Mouse (Mus musculus) liver, embryonic 14.5 days (tissue): ENCODE data around the gene Rad51c. TPM values are rescaled to one million over a fixed set of nuclear protein-coding genes. Genes with fewer than 3 reads are reported as not detected.
A peak's percentile ranks its signal among the peaks of the same experiment; 100 is the strongest.
"Not testable (repeated sequence)": the region's sequence is repeated elsewhere in the genome, so short reads cannot be mapped to it uniquely, and the experiment has no call there.

Source experiments
- ATAC-seq: fragments of 200-750 bp; cut with Nextera tagmentation; 2 replicates; pipeline ENCODE4 v1.8.0; 2017; ENCODE audit warnings: moderate number of reproducible peaks, mild to moderate bottlenecking, moderate library complexity; ENCODE audit not compliant: insufficient read depth
- DNase-seq, 3 experiments: peaks; one replicate each; pipeline ENCODE4 v3.0.0-alpha.2; 2012 to 2013; ENCODE audit warnings: low read depth in 3 of 3, low spot score in 3 of 3
- H3K27ac ChIP-seq: fragments of 300-500 bp; sonication (generic); 2 replicates; pipeline ENCODE4 v1.5.1; 2014; ENCODE audit warnings: moderate library complexity, mild to moderate bottlenecking, control low read depth, inconsistent platforms
- H3K27me3 ChIP-seq: fragments of 300-500 bp; sonication (generic); 2 replicates; pipeline ENCODE4 v1.6.1; 2014; ENCODE audit warnings: mild to moderate bottlenecking, low read length, moderate library complexity; ENCODE audit not compliant: control insufficient read depth, insufficient read depth
- H3K36me3 ChIP-seq: fragments of 300-500 bp; sonication (generic); replicated peaks from 2 replicates; pipeline ENCODE4 v1.6.1; 2014; ENCODE audit warnings: low read depth; ENCODE audit not compliant: control insufficient read depth, insufficient read depth
- H3K4me1 ChIP-seq, 2 experiments: fragments of 200-500 bp in 1 of 2; fragments of 300-500 bp in 1 of 2; sonication (generic) in 1 of 2; replicated peaks; 2 replicates each; pipeline ENCODE4 v1.6.1; 2012 to 2014; ENCODE audit warnings: antibody characterized with exemption in 1 of 2, inconsistent platforms in 1 of 2, low read length in 1 of 2; ENCODE audit not compliant: control insufficient read depth in 2 of 2, insufficient read depth in 2 of 2
- H3K4me2 ChIP-seq: fragments of 300-500 bp; sonication (generic); 2 replicates; pipeline ENCODE4 v1.6.1; 2014; ENCODE audit warnings: low read depth, mild to moderate bottlenecking, control low read depth, moderate library complexity
- H3K4me3 ChIP-seq, 2 experiments: fragments of 200-500 bp in 1 of 2; fragments of 300-500 bp in 1 of 2; sonication (generic) in 1 of 2; 2 replicates each; pipeline ENCODE4 v1.5.1; 2012 to 2014; ENCODE audit warnings: low read depth in 2 of 2, low read length in 2 of 2, mild to moderate bottlenecking in 2 of 2, control low read depth in 1 of 2, inconsistent platforms in 1 of 2, moderate library complexity in 1 of 2; ENCODE audit not compliant: insufficient read depth in 1 of 2
- H3K9ac ChIP-seq: fragments of 300-500 bp; sonication (generic); replicated peaks from 2 replicates; pipeline ENCODE4 v1.6.1; 2014; ENCODE audit warnings: mild to moderate bottlenecking, control low read depth, moderate library complexity
- H3K9me3 ChIP-seq: fragments of 300-500 bp; sonication (generic); 2 replicates; pipeline ENCODE4 v1.6.1; 2016; ENCODE audit warnings: low read length, mixed read lengths; ENCODE audit not compliant: control insufficient read depth
- CTCF ChIP-seq: IDR thresholded peaks from 2 replicates; pipeline ENCODE4 v1.5.1; 2016; ENCODE audit warnings: antibody characterized with exemption, low read depth, control low read depth
- EP300 ChIP-seq: IDR thresholded peaks from 2 replicates; pipeline ENCODE4 v1.6.1; 2016; ENCODE audit warnings: antibody characterized with exemption, low read depth
- WGBS: fragments of 180-500 bp; shearing (Covaris S2); extraction: QIAGEN DNeasy Blood & Tissue Kit; methylation state at CpG from one replicate; pipeline ENCODE4 v1.1.7; 2014; ENCODE audit not compliant: insufficient replicate concordance; 5-methylcytosine and 5-hydroxymethylcytosine counted together
- polyA plus RNA-seq, 2 experiments: library from polyadenylated mRNA; depleted of rRNA in 1 of 2; stranded (reverse) in 1 of 2; unstranded in 1 of 2; fragments of >200 nt; fragmentation: Nextera tagmentation in 1 of 2; extraction: Ambion mirVana in 1 of 2; gene quantifications; 2 replicates each; pipeline versions ENCODE4 v1.2.1 to v1.2.3; 2012 to 2014

Gene Rad51c
- polyA plus RNA-seq, 2 experiments = 4.0 to 4.4 TPM

GRCm38 (mm10) chr11:87436326-87437232 lies 31.8 kb upstream of the Rad51c start:
- ATAC-seq = no peak
- TF ChIP-seq CTCF (no peak), EP300 (no peak)
- Histone ChIP-seq H3K27ac (no peak overlapping the region), H3K36me3 (no peaks in the 10 kb centered on the region), H3K9me3 (no peaks in the 10 kb centered on the region), H3K4me3 (no peak overlapping the region), H3K9ac (0 out of 2 replicates have a peak overlapping the region, but pooled peaks have one; percentile 3), H3K27me3 (no peaks in the 10 kb centered on the region), H3K4me1 (peaks cover 7 to 9% of the 10 kb centered on the region in 2 experiments), H3K4me2 (no peak overlapping the region)
- no peak for DNase-seq
- WGBS = 44% methylated on average over 5 of the region's 5 CpGs

- ATAC-seq, H3K4me2 ChIP-seq, H3K9me3 ChIP-seq, H3K4me3 ChIP-seq, H3K27ac ChIP-seq, H3K36me3 ChIP-seq, H3K27me3 ChIP-seq, DNase-seq, H3K9ac ChIP-seq, H3K4me1 ChIP-seq: not testable (repeated sequence)
- 92% methylated on average over 2 of the region's 2 CpGs for WGBS
Measured at GRCm38 (mm10) chr11:87435107-87435506, 30.4 kb upstream of the Rad51c start.

- peak overlapping the region; percentile 40; the same call in 1 of the 2 replicates for H3K27ac ChIP-seq
- DNase-seq = no peak
- H3K4me2 ChIP-seq = 0 out of 2 replicates have a peak overlapping the region, but pooled peaks have one; percentile 6
Measured at GRCm38 (mm10) chr11:87432933-87433669, 28.3 kb upstream of the Rad51c start.

GRCm38 (mm10) chr11:87432447-87432846 lies 27.7 kb upstream of the Rad51c start:
- no peak overlapping the region for H3K4me3 ChIP-seq
- H3K9me3 ChIP-seq = no peaks in the 10 kb centered on the region
- H3K4me1 ChIP-seq = peaks cover 11 to 15% of the 10 kb centered on the region in 2 experiments
- TF ChIP-seq CTCF = no peak
- H3K27ac ChIP-seq = no peak overlapping the region
- WGBS = 61% methylated on average over 1 of the region's 1 CpGs
- no peak for DNase-seq
- no peaks in the 10 kb centered on the region for H3K36me3 ChIP-seq
- H3K27me3 ChIP-seq = no peaks in the 10 kb centered on the region
- no peak overlapping the region for H3K9ac ChIP-seq
- no peak for ATAC-seq
- H3K4me2 ChIP-seq = no peak overlapping the region

More at GRCm38 (mm10) chr11:87432933-87433669, 28.3 kb upstream of the Rad51c start:
- peaks cover 7 to 13% of the 10 kb centered on the region in 2 experiments for H3K4me1 ChIP-seq
- H3K9me3 ChIP-seq = no peaks in the 10 kb centered on the region
- H3K9ac ChIP-seq = peak overlapping the region; percentile 32; the same call in 1 of the 2 replicates
- no peaks in the 10 kb centered on the region for H3K27me3 ChIP-seq
- peak; percentile 76 for ATAC-seq
- 41% methylated on average over 6 of the region's 6 CpGs for WGBS
- TF ChIP-seq EP300 (no peak), CTCF (no peak)
- no peak overlapping the region for H3K4me3 ChIP-seq
- no peaks in the 10 kb centered on the region for H3K36me3 ChIP-seq

GRCm38 (mm10) chr11:87431813-87432212 lies 27.1 kb upstream of the Rad51c start:
- H3K4me1 ChIP-seq = peaks cover 11 to 14% of the 10 kb centered on the region in 2 experiments
- not testable (repeated sequence) for H3K27me3 ChIP-seq, H3K9ac ChIP-seq, H3K4me2 ChIP-seq, H3K27ac ChIP-seq, H3K9me3 ChIP-seq, ATAC-seq, H3K4me3 ChIP-seq, H3K36me3 ChIP-seq, DNase-seq
- TF ChIP-seq CTCF = 0 out of 2 replicates have a peak, but pooled peaks have one; percentile 7
- 85% methylated on average over 8 of the region's 8 CpGs for WGBS
